Mouse (Mus musculus) bone marrow macrophage, adult 2 months (primary cell): ENCODE measurements around the gene Bcr.

ENCODE experiments used
- CTCF ChIP-seq: IDR thresholded peaks from 2 replicates; pipeline ENCODE4 v1.5.1; 2012; ENCODE audit warnings: low read depth, mild to moderate bottlenecking, low read length, moderate library complexity
- POLR2A ChIP-seq: IDR thresholded peaks from 2 replicates; pipeline ENCODE4 v1.6.1; 2012; ENCODE audit warnings: mild to moderate bottlenecking, low read depth, low read length, borderline replicate concordance

DNA sequence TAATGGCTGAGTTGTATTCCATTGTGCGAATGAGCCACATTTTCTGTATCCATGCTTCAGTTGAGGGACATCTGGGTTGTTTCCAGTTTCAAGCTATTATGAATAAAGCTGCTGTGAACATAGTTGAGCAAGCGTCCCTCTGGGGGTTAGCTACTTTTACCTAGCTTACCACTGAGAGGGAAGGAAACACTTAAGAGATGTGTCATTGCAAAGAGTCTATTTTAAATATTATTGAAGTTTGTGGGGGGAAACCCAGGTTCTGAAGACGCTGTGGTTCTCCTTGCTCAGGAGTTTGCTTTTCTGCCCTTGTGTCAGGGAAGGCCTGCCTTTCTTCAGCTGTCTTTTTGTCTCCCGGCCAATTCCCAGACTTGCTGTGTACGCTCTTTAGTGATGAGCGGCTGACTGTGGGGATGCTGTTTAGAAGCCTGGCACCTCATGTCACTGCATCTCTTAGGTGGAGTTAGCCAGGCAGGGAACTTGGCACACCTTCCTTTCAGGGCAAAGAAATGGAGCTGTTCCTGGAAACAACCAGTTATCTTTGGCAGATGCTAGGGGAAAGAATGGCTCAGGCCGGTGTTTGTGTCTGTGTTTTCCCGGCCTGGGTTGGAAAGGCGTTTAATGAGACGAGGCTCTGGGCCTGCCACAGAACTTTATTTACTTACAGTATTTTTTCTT lies 31.2 kb downstream of the Bcr start:
- TF ChIP-seq CTCF, result no peak
- TF ChIP-seq POLR2A, result no peak
